In the genomic region with DNA sequence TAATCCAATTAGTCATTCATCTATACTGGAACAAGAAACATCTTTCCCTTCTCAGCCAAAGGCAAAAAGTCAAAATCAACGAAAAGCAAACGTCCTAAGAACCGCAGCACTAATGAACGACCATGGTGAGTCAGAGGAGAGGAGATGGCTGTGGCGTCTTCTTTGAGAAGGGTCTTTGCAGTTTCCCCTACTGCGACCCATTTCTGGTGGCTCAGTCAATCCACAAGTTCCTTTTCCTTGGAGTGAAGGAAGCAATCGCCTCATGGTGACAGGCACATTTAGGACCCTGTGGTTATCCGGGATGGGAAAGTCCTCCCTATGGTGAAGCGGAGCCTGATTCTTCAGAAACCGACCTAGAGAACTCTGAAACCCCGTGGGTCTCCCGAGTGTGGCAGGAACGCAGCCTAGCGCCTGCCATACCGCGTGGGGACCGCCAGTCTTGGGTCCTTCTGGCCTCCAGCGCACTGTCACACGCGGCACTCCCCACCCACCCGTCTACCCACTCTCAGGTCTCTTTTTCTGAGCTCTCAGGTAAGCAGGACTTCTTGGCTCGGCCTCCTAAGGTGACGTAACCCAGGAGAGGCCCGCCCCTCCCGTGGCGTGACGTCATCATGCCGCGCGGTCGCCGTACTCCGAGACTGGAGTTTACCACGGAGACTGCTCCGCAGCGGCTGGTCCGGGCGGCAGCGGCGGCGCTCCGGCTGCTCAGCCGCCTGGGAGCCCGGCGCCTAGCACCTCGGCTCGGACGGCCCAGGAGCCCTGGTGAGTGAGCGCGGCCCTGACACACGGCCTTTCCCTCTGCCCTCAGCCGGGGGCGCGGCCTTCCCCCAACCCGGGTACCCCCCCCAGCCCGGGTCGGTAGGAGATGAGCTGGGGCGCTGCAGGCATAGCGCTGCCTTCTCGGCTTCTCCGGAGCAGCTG, we compare ENCODE assay signal across 8 mouse cellular contexts. TPM values are rescaled to one million over a fixed set of nuclear protein-coding genes. Genes with fewer than 3 reads are reported as not detected.
A peak's percentile ranks its signal among the peaks of the same experiment; 100 is the strongest.
DNase-seq lines count a peak whose midpoint lies in the region; ATAC-seq lines count a peak whose summit lies in the region.

Gene Klhl12 (plus strand): TSS at position 628 of the 921 bp plus-strand sequence.

- DNase-seq in adipocyte (ENCODE audit: low spot score) = peak; percentile 78
- peak; percentile 98 for DNase-seq in embryo, embryonic 10 days (ENCODE audit: low spot score)
- peak; percentile 94 for DNase-seq in gastrocnemius, postnatal 10 days
- peak; percentile 92 to 95 for DNase-seq in left cerebral cortex, postnatal 10 days (ENCODE audit: extremely low spot score in 1 of 2, low spot score in 2 of 2)
- peak; percentile 95 for DNase-seq in right cerebral cortex, postnatal 25 days
- peak; percentile 86 to 95 for DNase-seq in urinary bladder, postnatal 4 days (ENCODE audit: low spot score in 2 of 2)

- ATAC-seq in inflammation-experienced regulatory T-cells, adult 6 months = peak; percentile 84
- ATAC-seq in megakaryocyte-erythroid progenitor cell, adult 5-6 weeks (replicated peaks; ENCODE audit: low FRiP score, low TSS enrichment, poor library complexity, severe bottlenecking) = peak; percentile 78

- intact Hi-C loops in left cerebral cortex, postnatal 10 days (cut with DNase I) = loop anchor here (2.0 kb wide), 1 partner anchor 92 kb away; no protein-coding TSS in a partner anchor

RNA-seq across cellular contexts. Expression of gene Klhl12, which starts in this region (rescaled TPM):
- 10 to 100 TPM; 10.1 to 10.7 TPM for total RNA-seq in gastrocnemius, postnatal 10 days (2021)
- polyA plus RNA-seq in inflammation-experienced regulatory T-cells, adult 6 months (2017; shearing (Covaris generic)) = 10 to 100 TPM in 2 of 3 experiments, 1 to 10 TPM in 1; 8.7 to 15.5 (median 12.7) TPM
- 10 to 100 TPM; 36.0 to 36.4 TPM for total RNA-seq in left cerebral cortex, postnatal 10 days (2021)
- 62.2 and 79.3 TPM in 2 replicates for total RNA-seq in megakaryocyte-erythroid progenitor cell, adult 5-6 weeks (2014; fragmentation: Nextera tagmentation)
- 49.9 and 60.7 TPM in 2 replicates for total RNA-seq in megakaryocyte-erythroid progenitor cell, adult 5-6 weeks (2017)

Comparison
In these comparisons a context has a peak if more than half of its experiments do, and no peak if none do; other contexts are left out.
1. Peak in every context shown above with its lines: DNase-seq and ATAC-seq.